Mouse (Mus musculus): ENCODE results near the gene Diras1.

The Diras1 gene

DNA sequence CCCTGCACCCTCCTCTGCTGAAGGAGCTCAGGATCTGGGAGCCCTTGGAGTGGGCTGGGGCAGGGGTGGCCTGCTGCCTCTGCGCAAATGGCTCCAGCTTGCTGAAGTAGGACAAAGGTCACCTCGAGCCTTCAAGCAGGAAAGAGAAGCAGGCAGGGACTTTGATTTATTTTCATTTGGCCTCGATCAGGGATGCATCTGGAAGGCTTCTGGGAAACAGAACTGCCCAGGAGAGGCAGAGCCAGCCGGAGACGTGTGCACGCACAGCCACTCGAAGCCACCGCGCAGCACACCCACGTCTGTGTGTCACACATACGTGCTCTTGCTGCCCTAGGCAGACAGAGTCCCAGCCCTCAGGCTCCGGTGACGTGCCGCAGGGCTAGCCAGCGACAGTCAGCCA lies 53.9 kb downstream of the Diras1 start:
- no peak for DNase-seq (ENCODE audit: low spot score in 2 of 2)

DNA sequence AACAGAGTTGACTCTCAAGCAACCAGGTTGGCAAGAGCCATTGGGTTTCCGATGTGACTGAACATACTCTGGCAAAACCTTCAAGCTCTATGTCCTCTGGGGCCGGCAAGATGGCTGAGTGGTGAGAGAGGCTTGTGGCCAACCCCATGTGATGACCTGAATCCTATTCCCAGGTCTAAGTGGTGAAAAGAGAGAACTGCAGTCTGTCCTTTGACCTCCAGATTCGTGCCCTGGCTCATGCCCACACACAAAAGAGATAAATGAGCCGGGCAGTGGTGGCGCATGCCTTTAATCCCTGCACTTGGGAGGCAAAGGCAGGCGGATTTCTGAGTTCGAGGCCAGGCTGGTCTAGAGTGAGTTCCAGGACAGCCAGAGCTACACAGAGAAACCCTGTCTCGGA lies 55.3 kb downstream of the Diras1 start:
- DNase-seq (ENCODE audit: low spot score in 2 of 2), result no peak
